Mouse (Mus musculus) myocyte (in vitro differentiated cells): Measurements from ENCODE around the gene Rpain. TPM values are rescaled to one million over a fixed set of nuclear protein-coding genes. Genes with fewer than 3 reads are reported as not detected.
A peak's percentile ranks its signal among the peaks of the same experiment; 100 is the strongest.

Experiments used
- H3K27me3 ChIP-seq: one replicate; pipeline ENCODE4 v1.6.1; 2011; ENCODE audit not compliant: control insufficient read depth, insufficient read depth, insufficient read length
- H3K36me3 ChIP-seq: one replicate; pipeline ENCODE4 v1.6.1; 2011; ENCODE audit not compliant: control insufficient read depth, insufficient read depth
- H3K4me2 ChIP-seq: one replicate; pipeline ENCODE4 v1.6.1; 2011; ENCODE audit warnings: low read depth, control low read depth
- H3K4me3 ChIP-seq: one replicate; pipeline ENCODE4 v1.5.1; 2011; ENCODE audit warnings: mild to moderate bottlenecking, control low read depth, moderate library complexity
- H3K79me2 ChIP-seq: one replicate; pipeline ENCODE4 v1.6.1; 2011; ENCODE audit not compliant: control insufficient read depth, insufficient read depth
- H3ac ChIP-seq: one replicate; pipeline ENCODE4 v1.6.1; 2011; ENCODE audit not compliant: control insufficient read depth, insufficient read length
- CEBPB ChIP-seq: IDR thresholded peaks from 2 replicates; pipeline ENCODE4 v1.6.1; 2011; ENCODE audit warnings: mild to moderate bottlenecking, moderate library complexity; ENCODE audit not compliant: poor library complexity, insufficient read depth, severe bottlenecking
- E2F4 ChIP-seq: IDR thresholded peaks from one replicate; pipeline ENCODE4 v1.6.1; 2011; ENCODE audit warnings: mild to moderate bottlenecking, control low read depth, moderate library complexity; ENCODE audit not compliant: insufficient read depth
- MAX ChIP-seq: IDR thresholded peaks from one replicate; pipeline ENCODE4 v1.6.1; 2011; ENCODE audit warnings: low read depth, mild to moderate bottlenecking, control low read depth
- MYOD1 ChIP-seq, 3 experiments: IDR thresholded peaks; one replicate each; pipeline ENCODE4 v1.6.1; 2011; ENCODE audit warnings: control low read depth in 2 of 3, low read depth in 2 of 3, mild to moderate bottlenecking in 2 of 3, moderate library complexity in 1 of 3; ENCODE audit not compliant: insufficient read length in 2 of 3, control insufficient read depth in 1 of 3
- MYOG ChIP-seq, 3 experiments: IDR thresholded peaks; one replicate each; pipeline ENCODE4 v1.6.1; 2011; ENCODE audit warnings: control low read depth in 2 of 3, low read depth in 2 of 3, mild to moderate bottlenecking in 2 of 3; ENCODE audit not compliant: insufficient read length in 2 of 3, control insufficient read depth in 1 of 3, insufficient read depth in 1 of 3
- POLR2A ChIP-seq: IDR thresholded peaks from one replicate; pipeline ENCODE4 v1.6.1; 2011; ENCODE audit warnings: low read depth, mild to moderate bottlenecking, control low read depth, moderate library complexity; ENCODE audit not compliant: insufficient read length
- POLR2AphosphoS2 ChIP-seq: IDR thresholded peaks from one replicate; pipeline ENCODE4 v1.6.1; 2011; ENCODE audit warnings: low read depth, control low read depth; ENCODE audit not compliant: insufficient read length
- REST ChIP-seq: IDR thresholded peaks from one replicate; pipeline ENCODE4 v1.6.1; 2011; ENCODE audit warnings: mild to moderate bottlenecking, control low read depth, moderate library complexity; ENCODE audit not compliant: insufficient read depth, insufficient read length
- SRF ChIP-seq: IDR thresholded peaks from one replicate; pipeline ENCODE4 v1.6.1; 2011; ENCODE audit warnings: low read depth; ENCODE audit not compliant: control insufficient read depth, insufficient read length
- TCF12 ChIP-seq: IDR thresholded peaks from one replicate; pipeline ENCODE4 v1.6.1; 2011; ENCODE audit warnings: mild to moderate bottlenecking, control low read depth; ENCODE audit not compliant: poor library complexity, insufficient read depth, severe bottlenecking
- TCF3 ChIP-seq: IDR thresholded peaks from one replicate; pipeline ENCODE4 v1.6.1; 2011; ENCODE audit warnings: low read depth, control low read depth; ENCODE audit not compliant: insufficient read length
- USF1 ChIP-seq: IDR thresholded peaks from one replicate; pipeline ENCODE4 v1.6.1; 2011; ENCODE audit warnings: low read depth, mild to moderate bottlenecking, control low read depth, moderate library complexity
- polyA plus RNA-seq: library from polyadenylated mRNA; unstranded; fragments of >200 nt; fragmentation: generic; extraction: Trizol; gene quantifications from one replicate; pipeline ENCODE4 v1.2.1, GENCODE M21; 2012; ENCODE audit warnings: missing spikeins

Gene Rpain
- polyA plus RNA-seq, 1 experiment, result 28.0 TPM

DNA sequence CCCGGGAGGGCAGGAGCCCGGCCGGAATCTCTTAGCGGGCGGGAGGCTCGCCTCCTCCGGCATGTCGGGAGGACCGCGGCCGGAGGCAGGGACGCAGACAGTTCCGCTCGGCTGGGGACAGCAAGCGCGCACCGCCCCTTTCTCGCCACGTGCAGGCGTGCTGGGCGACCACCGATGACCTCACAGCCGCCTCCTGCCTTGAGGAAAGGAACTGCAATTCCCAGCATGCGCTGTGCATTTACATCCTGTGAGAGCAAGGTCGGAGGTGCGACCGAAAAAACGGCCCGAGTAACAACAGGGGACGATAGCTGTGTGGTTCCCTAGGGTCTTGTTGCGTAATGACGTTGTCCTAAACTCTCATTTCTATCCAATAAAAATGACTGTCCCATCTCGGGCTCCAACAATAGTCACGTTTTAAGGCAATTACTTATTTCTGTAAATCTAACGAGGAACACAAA lies 34.3 kb downstream of the Rpain start, which contains the start of gene Dhx33:
Dhx33 (minus strand) TSS at position 122 of the 458 bp plus-strand sequence.
- peaks cover 7% of the 10 kb centered on the region for H3K36me3 ChIP-seq

DNA sequence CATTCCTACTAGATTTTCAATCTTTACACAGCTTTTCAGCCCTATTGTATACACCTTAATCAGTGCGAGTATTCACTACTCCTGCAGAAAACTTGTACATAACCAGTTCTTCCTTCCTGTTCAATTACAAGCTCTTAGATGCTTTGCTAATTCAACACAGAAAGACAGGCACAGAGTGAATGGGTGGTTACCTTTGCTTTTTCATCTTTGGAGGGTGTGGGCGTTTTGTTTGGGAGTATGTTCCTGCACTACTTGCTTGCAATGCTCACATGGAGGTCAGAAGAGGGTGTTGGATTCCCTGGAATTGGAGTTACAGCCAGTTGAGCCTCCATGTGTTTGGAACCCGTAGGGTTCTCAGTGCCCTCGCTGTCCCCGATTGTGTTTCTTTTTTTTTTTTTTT lies 35.0 kb downstream of the Rpain start:
- Histone ChIP-seq H3K36me3 (peaks cover 4% of the 10 kb centered on the region), H3K4me3 (peak overlapping the region; percentile 68), H3K79me2 (peaks cover 28% of the 10 kb centered on the region), H3ac (no peak overlapping the region), H3K27me3 (no peaks in the 10 kb centered on the region), H3K4me2 (peak overlapping the region; percentile 71)
- TF ChIP-seq E2F4, result no peak
- TF ChIP-seq TCF12, result no peak
- no peak for TF ChIP-seq USF1
- peak; percentile 9 for TF ChIP-seq POLR2AphosphoS2

More for the DNA sequence above, 34.3 kb downstream of the Rpain start, which contains the start of gene Dhx33:
- Histone ChIP-seq H3K4me2 (peak within 1 kb of the TSS; percentile 91), H3ac (peak within 1 kb of the TSS; percentile 54), H3K79me2 (peaks cover 33% of the 10 kb centered on the region), H3K27me3 (no peaks in the 10 kb centered on the region), H3K4me3 (peak within 1 kb of the TSS; percentile 68)
- peak; percentile 64 for TF ChIP-seq SRF
- TF ChIP-seq MYOD1 (IDR thresholded peaks at IDR 0.05; ENCODE audit: control insufficient read depth in 1 of 3, insufficient read length in 2 of 3, low read depth in 2 of 3), result no peak
- TF ChIP-seq POLR2A, result peak; percentile 85
- peak; percentile 69 for TF ChIP-seq USF1
- peak; percentile 91 for TF ChIP-seq MAX
- no peak for TF ChIP-seq MYOG (IDR thresholded peaks at IDR 0.05; ENCODE audit: control insufficient read depth in 1 of 3, insufficient read depth in 1 of 3, insufficient read length in 2 of 3, low read depth in 2 of 3)
- TF ChIP-seq POLR2AphosphoS2, result peak; percentile 90
- no peak for TF ChIP-seq TCF3
- peak; percentile 94 for TF ChIP-seq CEBPB
- TF ChIP-seq REST, result no peak
- no peak for TF ChIP-seq TCF12
- TF ChIP-seq E2F4, result no peak

DNA sequence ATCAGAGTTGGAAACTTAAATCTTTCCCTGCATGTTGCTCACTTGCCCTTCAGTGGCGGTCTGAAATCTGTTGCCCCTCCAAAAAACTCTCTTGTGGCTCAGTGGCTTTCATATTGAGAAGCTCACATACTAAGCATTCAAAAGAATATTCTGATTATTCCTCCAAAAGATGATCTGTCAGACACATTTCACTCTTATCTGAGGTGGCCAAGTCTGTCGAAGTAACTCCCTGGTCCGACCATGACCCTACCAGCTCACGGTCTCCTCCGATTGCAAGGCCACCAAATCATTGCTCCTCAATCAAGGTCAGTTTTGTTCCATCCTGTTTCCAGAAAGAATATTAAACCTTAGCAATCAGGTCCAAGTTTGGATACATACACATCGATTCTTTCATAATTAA lies 37.0 kb downstream of the Rpain start:
- H3K27me3 ChIP-seq, result no peaks in the 10 kb centered on the region
- TF ChIP-seq USF1 (no peak), MYOG (IDR thresholded peaks at IDR 0.05; ENCODE audit: control insufficient read depth in 1 of 3, insufficient read depth in 1 of 3, insufficient read length in 2 of 3, low read depth in 2 of 3) (no peak), REST (no peak), MYOD1 (IDR thresholded peaks at IDR 0.05; ENCODE audit: control insufficient read depth in 1 of 3, insufficient read length in 2 of 3, low read depth in 2 of 3) (no peak), CEBPB (no peak), SRF (no peak)
- no peak overlapping the region for H3ac ChIP-seq
- no peak overlapping the region for H3K4me3 ChIP-seq
- H3K4me2 ChIP-seq, result no peak overlapping the region
- peaks cover 17% of the 10 kb centered on the region for H3K79me2 ChIP-seq
- H3K36me3 ChIP-seq, result peaks cover 11% of the 10 kb centered on the region

DNA sequence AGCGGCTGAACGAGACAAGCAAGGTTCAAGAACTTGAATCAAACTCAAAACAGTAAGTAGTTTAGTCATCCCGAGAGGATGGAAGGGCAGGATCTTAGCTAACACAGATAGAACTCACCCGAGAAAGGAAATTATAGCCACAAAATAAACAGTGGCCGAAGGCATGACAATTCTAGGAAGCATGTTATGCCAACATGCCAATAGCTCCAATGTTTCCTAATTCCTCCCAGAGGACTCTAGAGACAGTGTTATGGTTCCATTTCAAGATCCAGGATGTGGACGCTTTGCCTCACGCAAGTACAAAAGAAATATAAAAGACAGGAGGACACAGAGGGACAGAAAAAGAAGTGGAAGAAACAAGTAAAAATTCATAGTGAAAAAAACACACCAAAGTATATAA lies 37.8 kb downstream of the Rpain start:
- no peak overlapping the region for H3K4me2 ChIP-seq
- no peak overlapping the region for H3K4me3 ChIP-seq
- H3ac ChIP-seq, result no peak overlapping the region
- no peaks in the 10 kb centered on the region for H3K27me3 ChIP-seq
- no peak for TF ChIP-seq REST
- H3K36me3 ChIP-seq, result peaks cover 19% of the 10 kb centered on the region
- H3K79me2 ChIP-seq, result peaks cover 9% of the 10 kb centered on the region

DNA sequence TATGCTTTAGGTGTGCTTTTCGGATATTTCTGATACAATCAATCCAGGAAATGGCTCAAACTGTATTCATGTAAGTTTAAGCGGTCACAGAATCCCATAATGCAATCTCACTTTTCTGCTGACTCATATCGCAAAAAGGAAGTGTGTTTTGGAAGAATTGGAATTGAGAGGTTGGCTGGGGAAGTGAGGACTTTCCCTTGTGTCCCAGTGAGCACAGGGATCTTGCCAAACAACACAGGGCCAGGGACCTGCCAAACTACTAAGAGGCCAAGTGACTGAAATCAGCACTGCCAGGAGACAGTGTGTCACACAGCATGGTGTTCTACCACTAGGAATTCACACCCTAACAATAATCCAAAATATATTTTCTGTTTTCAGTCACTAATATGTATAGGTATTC lies 38.3 kb downstream of the Rpain start:
- H3K36me3 ChIP-seq, result peaks cover 20% of the 10 kb centered on the region
- no peak overlapping the region for H3K4me3 ChIP-seq
- H3K4me2 ChIP-seq, result no peak overlapping the region
- H3K27me3 ChIP-seq, result no peaks in the 10 kb centered on the region
- H3K79me2 ChIP-seq, result peaks cover 4% of the 10 kb centered on the region
- no peak overlapping the region for H3ac ChIP-seq
- TF ChIP-seq MYOG (IDR thresholded peaks at IDR 0.05; ENCODE audit: control insufficient read depth in 1 of 3, insufficient read depth in 1 of 3, insufficient read length in 2 of 3, low read depth in 2 of 3), result no peak
- no peak for TF ChIP-seq TCF12
- TF ChIP-seq E2F4, result no peak
- TF ChIP-seq SRF, result no peak
- TF ChIP-seq MYOD1 (IDR thresholded peaks at IDR 0.05; ENCODE audit: control insufficient read depth in 1 of 3, insufficient read length in 2 of 3, low read depth in 2 of 3), result no peak
- no peak for TF ChIP-seq REST
- no peak for TF ChIP-seq POLR2A
- no peak for TF ChIP-seq MAX
- no peak for TF ChIP-seq TCF3
- no peak for TF ChIP-seq CEBPB
- TF ChIP-seq USF1, result no peak
- no peak for TF ChIP-seq POLR2AphosphoS2

DNA sequence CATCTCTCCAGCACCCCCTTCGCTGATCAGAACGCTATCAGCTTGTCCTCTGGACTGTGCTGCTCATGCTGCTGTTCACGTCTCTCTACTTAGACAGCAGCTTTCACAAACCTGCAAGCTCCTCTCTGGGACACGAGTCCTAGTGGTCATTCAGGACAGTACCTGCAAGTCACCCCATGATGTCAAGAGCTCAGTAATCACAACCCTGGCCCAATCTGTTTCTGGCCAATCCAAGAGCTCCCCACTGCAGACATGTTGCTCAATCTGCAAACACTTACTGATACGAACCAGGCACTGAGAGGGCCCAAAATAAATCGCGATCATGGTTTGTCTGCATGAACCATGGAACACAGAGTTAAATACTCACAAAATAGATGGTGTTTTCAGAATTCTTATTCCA lies 42.7 kb downstream of the Rpain start:
- TF ChIP-seq MAX, result no peak
- TF ChIP-seq POLR2A, result no peak
- TF ChIP-seq E2F4, result no peak
- TF ChIP-seq TCF12, result no peak
- TF ChIP-seq REST, result no peak
- no peak for TF ChIP-seq MYOG (IDR thresholded peaks at IDR 0.05; ENCODE audit: control insufficient read depth in 1 of 3, insufficient read depth in 1 of 3, insufficient read length in 2 of 3, low read depth in 2 of 3)
- no peak for TF ChIP-seq USF1
- TF ChIP-seq CEBPB, result no peak
- no peak for TF ChIP-seq POLR2AphosphoS2
- no peak for TF ChIP-seq TCF3
- TF ChIP-seq SRF, result no peak
- no peak for TF ChIP-seq MYOD1 (IDR thresholded peaks at IDR 0.05; ENCODE audit: control insufficient read depth in 1 of 3, insufficient read length in 2 of 3, low read depth in 2 of 3)
- Histone ChIP-seq H3K79me2 (peaks cover 35% of the 10 kb centered on the region), H3ac (no peak overlapping the region), H3K27me3 (no peaks in the 10 kb centered on the region), H3K36me3 (peaks cover 20% of the 10 kb centered on the region), H3K4me3 (no peak overlapping the region), H3K4me2 (no peak overlapping the region)
